In the genomic region with DNA sequence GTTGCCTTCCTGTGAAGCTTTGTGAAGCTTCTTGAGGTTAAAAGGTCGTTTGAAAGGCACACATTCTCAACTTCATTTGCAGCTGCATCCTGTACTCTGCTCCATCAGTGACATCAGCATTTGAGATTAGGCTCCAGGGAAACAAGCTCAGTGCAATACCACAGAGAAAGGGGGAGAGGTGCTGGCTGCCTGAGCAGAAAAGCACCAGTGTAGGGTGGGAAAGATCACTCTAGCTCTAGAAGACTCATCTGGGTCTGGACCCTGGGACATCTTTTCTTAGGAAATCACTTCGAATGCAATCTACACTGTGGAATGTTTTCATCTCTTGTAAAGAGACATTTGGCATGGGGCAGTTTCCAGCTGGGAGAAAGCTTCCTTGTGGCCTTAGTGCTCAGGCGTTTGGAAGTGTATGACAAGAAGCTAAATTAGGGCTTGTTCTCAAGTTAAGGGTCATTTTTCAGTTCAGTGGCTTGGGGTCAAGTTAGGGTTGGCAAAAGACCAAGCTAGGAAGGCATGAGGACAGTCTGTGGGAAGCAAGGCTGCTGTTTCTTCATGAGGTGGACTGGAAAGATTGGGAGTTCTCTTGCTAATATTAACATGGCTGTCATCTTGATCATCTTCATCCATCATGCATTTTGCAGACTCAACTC, we compare ENCODE assay signal across 11 mouse cellular contexts.
DNase-seq lines count a peak whose midpoint lies in the region; ATAC-seq and TF ChIP-seq lines count a peak whose summit lies in the region.
"Had no signal": no experiment of that assay in that cellular context is flagged by ENCODE, and none has a peak within 500 bp of the region (broad histone marks: within the 10 kb centered on the region; RNA-seq: fewer than 3 reads in every experiment).

No protein-coding gene starts in this region.

- ATAC-seq in granulocyte monocyte progenitor cell, adult 5-6 weeks (replicated peaks; ENCODE audit: poor library complexity, severe bottlenecking): no peak

- 21% methylated on average over 3 of the region's 3 CpGs for WGBS in lung, adult 2 months

- H3K4me1 ChIP-seq in lung, adult 2 months (ENCODE audit: control insufficient read depth, insufficient read depth, low read length): no peaks in the 10 kb centered on the region
- H3K4me1 ChIP-seq: liver, embryonic 15.5 days; midbrain, embryonic 10.5 days had no signal

- TF ChIP-seq POLR2A in lung, adult 2 months (IDR thresholded peaks at IDR 0.05; ENCODE audit: borderline replicate concordance, extremely low read depth, low read depth, low read length): no peak

- no peak for TF ChIP-seq CTCF in lung, adult 2 months (IDR thresholded peaks at IDR 0.05; ENCODE audit: insufficient read depth, low read length)

- no peak overlapping the region for H3K4me3 ChIP-seq in lung, adult 2 months (replicated peaks; ENCODE audit: extremely low read depth, low read depth, low read length)
- H3K4me3 ChIP-seq: liver, embryonic 15.5 days; midbrain, embryonic 10.5 days had no signal

- DNase-seq in embryo, embryonic 10.5 days (ENCODE audit: low spot score): peak; percentile 12
- DNase-seq in embryo, embryonic 11 days: no peak
- peak; percentile 8 for DNase-seq in lung, adult 18-20 months
- DNase-seq in lung, adult 2 months: no peak
- peak; percentile 25 to 36 for DNase-seq in kidney, postnatal 36 days
- no peak for DNase-seq in ovary, adult 18-20 months (ENCODE audit: low spot score)
- no peak for DNase-seq in spleen, adult 18-20 months
- DNase-seq: cerebellum, adult 11 months had no signal

Comparison
In these comparisons a context has a peak if more than half of its experiments do, and no peak if none do; other contexts are left out.
1. DNase-seq: peak in embryo, embryonic 10.5 days (single experiment), lung, adult 18-20 months (2 of 2) and kidney, postnatal 36 days (2 of 2); none in embryo, embryonic 11 days (single experiment), lung, adult 2 months (single experiment), ovary, adult 18-20 months (single experiment) and spleen, adult 18-20 months (0 of 2).